Mouse (Mus musculus) heart, postnatal 14 days (tissue): ENCODE results near the gene Spaca4. TPM values are rescaled to one million over a fixed set of nuclear protein-coding genes. Genes with fewer than 3 reads are reported as not detected.

Experiments used
- DNase-seq, 2 experiments: peaks; one replicate each; pipeline ENCODE4 v3.0.0; 2021 to 2022
- intact Hi-C: fragments of 180-260 bp; cut with DNase I; formaldehyde crosslinking; loops from one replicate; pipeline ENCODE4 v1.15.1; 2025
- total RNA-seq, 2 experiments: library from RNA; stranded (reverse); gene quantifications; 2 replicates each; pipeline ENCODE4 v1.2.3; 2021

The Spaca4 gene
- total RNA-seq, 2 experiments from 2014 or later = not detected

DNA sequence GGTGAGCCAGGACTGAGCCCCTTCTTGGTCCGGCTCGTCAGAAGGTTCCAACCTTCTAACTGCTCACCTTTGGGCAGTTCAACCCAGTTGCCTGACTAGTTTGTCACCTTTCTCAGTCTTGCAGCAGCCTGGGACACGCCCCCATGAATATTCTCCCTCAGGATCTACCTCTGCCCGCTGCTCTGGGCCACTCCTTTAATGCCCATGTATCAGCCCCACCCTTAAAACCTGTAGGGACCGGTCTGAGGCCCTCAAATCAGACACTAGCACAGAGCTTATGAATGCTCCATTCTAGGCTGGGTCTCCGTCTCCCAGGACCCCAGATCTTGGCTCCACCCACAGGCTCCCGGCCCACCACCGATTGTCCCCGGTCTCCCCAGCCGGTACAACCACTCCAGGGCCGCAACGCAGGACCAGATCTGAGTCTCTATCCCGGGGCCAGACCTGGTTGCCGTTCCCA, 11.0 kb downstream of the Spaca4 start:
- DNase-seq = no peak
- intact Hi-C loops = no loop called here

GRCm38 (mm10) chr7:45713881-45714520, 11.6 kb downstream of the Spaca4 start:
- intact Hi-C loops = no loop called here
- no peak for DNase-seq

DNA sequence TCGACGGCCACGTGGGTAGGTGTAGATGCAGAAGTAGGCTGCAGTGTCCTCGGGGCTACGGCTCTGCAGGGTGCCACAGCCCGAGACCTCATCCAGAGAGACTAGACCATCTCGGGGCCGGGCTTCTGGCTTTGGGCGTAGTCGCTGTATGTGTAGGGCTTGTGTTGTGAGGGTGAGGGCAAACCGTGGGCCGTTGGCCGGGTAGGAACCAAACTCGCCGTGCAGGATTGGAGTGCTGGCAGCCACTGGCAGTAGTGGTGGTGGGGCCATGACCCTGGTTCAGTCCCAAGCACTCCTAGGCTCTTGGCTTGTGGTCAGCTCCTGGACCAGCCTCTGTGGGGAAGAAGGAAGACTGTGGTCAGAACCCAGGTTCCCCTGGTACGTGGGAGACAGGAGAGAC, 12.2 kb downstream of the Spaca4 start:
- intact Hi-C loops = no loop called here

GRCm38 (mm10) chr7:45712022-45712757, 13.4 kb downstream of the Spaca4 start:
- intact Hi-C loops = no loop called here
- DNase-seq = no peak

More for the DNA sequence above, 12.2 kb downstream of the Spaca4 start:
- DNase-seq = no peak

GRCm38 (mm10) chr7:45711316-45712021, 14.1 kb downstream of the Spaca4 start:
- DNase-seq = no peak
- intact Hi-C loops = no loop called here

DNA sequence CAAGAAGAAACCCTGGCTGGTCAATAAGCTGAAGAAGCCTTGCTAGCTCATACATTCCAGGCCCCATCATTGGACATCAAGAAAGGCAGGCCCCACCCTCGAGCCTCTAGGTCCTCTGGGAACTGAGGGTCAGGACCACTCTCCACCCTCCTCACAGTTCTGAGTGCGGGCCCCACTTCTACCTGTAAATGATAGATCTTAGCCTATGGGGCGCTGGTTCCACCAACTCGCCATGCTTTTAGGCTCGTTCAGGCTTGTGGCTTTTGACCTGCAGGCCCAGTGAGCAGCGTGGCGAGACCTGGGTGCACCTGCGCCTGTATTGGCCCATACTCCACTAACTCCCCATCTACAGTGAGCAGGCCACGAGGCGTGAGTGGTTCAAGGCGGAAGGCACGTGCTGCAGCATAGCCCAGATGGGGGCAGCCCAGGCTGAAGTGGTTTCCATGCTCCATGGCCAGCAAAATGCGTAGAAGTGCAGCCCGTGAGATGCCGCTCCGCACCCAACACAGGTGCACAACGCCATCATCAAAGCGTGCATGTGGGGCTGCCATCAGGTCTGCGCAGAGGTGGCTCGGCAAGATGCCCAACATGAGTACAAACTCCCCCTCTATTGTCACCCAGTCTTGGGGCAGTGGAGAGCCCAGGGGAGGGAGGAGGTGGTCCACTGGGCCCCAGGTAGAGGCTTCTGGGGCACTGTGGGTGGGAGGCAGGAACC, 15.0 kb downstream of the Spaca4 start:
- DNase-seq = no peak
- intact Hi-C loops = no loop called here

GRCm38 (mm10) chr7:45709677-45710355, 15.8 kb downstream of the Spaca4 start:
- intact Hi-C loops = no loop called here
- DNase-seq = no peak

DNA sequence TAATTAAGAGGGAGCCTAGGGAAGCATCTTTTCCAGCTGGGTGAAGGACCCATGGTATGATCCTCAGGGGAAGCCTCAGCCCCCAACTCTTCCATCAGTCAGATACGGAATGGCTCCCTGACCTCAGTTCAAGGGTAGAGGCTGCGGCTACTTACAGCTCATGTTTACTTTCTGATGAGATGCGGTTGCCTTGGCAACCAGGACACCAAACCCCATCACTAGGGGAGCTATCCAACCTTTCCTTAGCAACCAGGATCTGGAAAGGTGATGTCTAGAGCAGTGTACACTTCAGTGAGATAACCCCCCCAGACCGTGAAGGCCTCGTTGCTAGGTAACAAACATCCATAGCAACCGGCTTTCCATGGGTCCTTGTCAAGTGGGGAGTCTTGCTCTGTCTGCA, 16.6 kb downstream of the Spaca4 start:
- intact Hi-C loops = no loop called here
- DNase-seq = no peak

GRCm38 (mm10) chr7:45708221-45708761, 17.3 kb downstream of the Spaca4 start:
- intact Hi-C loops = no loop called here

DNA sequence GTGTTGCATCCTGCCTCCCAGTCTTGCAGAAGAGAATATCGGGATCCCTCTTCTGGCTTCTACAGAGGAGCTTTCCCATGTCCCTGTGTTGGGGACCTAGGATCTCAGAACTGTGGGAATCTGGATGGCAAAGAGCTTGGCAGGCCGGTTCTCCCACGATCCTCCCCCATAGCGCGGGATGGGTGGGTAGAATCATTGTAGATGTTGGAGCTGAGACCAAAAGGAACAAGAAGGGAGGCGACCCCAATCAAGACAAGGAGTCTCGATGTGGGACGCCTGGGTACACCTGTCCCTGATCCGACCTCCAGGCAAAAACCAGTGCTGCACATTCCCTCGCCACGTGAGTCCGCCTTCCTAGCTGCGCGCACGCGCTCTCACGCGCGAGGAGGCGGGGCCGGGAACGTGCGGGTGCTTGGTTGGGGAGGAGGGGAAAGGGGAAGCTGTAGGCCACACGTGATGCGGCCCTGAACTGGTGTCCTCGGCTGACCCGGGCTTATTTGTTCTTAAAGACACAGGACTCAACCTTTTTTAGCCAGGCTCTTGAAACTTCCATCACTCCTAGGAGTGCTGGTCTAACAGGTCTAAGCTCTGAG, 18.1 kb downstream of the Spaca4 start:
- intact Hi-C loops = no loop called here
- peak; percentile 96 to 99 for DNase-seq

More at GRCm38 (mm10) chr7:45708221-45708761, 17.3 kb downstream of the Spaca4 start:
- peak; percentile 50 to 61 for DNase-seq

DNA sequence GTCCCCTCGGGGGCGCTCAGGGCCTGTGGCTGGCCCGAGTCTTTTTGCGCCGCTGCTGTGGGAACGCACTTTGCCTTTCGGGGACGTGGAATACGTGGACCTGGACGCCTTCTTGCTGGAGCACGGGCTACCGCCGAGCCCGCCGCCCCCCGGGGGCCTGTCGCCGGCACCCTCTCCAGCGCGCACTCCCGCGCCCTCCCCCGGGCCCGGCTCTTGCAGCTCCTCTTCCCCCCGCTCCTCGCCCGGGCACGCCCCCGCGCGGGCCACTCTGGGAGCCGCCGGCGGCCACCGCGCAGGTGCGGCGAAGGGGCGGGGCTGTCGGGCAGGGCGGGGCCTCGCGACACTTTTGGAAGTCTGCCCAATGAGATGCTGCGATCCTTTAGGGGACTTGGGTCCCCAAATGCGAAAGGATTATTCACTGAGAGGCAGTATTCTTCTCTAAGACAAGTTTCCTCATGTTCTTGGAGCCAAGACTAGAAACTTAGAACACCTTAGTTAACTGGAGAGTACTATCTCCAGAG, 18.8 kb downstream of the Spaca4 start:
- intact Hi-C loops = no loop called here
- DNase-seq = peak; percentile 93

DNA sequence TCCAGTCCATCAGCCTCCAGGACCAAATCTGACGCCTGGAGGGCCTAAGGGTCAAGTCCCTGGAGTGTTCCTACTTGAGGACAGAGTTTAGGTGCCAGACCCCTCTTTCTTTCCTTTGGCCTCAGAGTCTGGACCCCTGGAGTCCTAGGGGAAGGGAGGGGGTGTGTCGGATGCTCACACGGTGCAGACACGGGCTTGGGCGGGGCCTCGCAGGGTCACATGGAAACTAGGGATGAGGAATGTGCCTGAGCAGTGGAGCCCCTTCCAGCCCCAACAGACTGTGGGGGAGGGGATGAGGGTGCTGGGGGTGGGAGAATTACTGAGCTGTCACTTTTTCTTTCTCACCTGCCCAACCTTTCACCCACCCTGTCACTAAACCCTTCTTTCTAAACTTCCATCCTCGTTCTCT, 19.7 kb downstream of the Spaca4 start:
- peak; percentile 73 to 87 for DNase-seq
- intact Hi-C loops = no loop called here

DNA sequence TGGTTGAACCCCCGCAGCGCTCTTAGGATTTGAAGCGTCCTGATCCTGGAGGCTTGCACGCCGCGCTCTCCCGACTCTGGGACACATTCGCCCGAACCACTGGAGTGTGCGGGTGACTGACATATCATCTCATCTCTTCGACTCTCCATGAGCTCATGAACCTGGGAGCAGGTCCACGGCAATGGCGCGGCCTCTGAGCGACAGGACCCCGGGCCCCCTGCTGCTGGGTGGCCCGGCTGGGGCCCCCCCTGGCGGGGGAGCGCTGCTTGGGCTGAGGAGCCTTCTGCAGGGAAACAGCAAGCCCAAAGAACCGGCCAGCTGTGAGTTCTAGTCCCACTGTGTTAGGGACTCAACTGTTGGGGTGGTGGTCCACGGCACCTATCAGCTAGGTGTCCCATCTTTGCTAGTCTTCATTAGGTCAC, 20.2 kb downstream of the Spaca4 start:
- intact Hi-C loops = no loop called here
- peak in 1 of 2 experiments; percentile 57 for DNase-seq

- DNase-seq = peak; percentile 97 to 98
- intact Hi-C loops = loop anchor here (5.0 kb wide), 1 partner anchor 243 kb away; no protein-coding TSS in a partner anchor
These were observed 20.7 kb downstream of the Spaca4 start, which contains the start of gene Dbp for GRCm38 (mm10) chr7:45704730-45705442. Dbp (plus strand) TSS chr7:45705088.

GRCm38 (mm10) chr7:45704046-45704559, 21.5 kb downstream of the Spaca4 start:
- peak; percentile 56 to 67 for DNase-seq
- intact Hi-C loops = loop anchor here (5.0 kb wide), 1 partner anchor 242 kb away; no protein-coding TSS in a partner anchor

- intact Hi-C loops = loop anchor here (5.0 kb wide), 1 partner anchor 241 kb away; no protein-coding TSS in a partner anchor
- DNase-seq = no peak
These were observed 22.0 kb downstream of the Spaca4 start for GRCm38 (mm10) chr7:45703521-45704033.

GRCm38 (mm10) chr7:45702809-45703520, 22.6 kb downstream of the Spaca4 start:
- no peak for DNase-seq
- intact Hi-C loops = loop anchor here (5.0 kb wide), 1 partner anchor 241 kb away; no protein-coding TSS in a partner anchor
